Mouse (Mus musculus) small intestine, adult 2 months (tissue): ENCODE data around the gene Rab23.
A peak's percentile ranks its signal among the peaks of the same experiment; 100 is the strongest.

Experiments used
- CTCF ChIP-seq: fragments of 200-500 bp; IDR thresholded peaks from 2 replicates; pipeline ENCODE4 v1.5.1; 2012; ENCODE audit warnings: low read depth, mild to moderate bottlenecking, control low read depth, inconsistent platforms, low read length, moderate library complexity, mixed read lengths; ENCODE audit not compliant: insufficient replicate concordance, insufficient read length; ENCODE audit errors: extremely low read depth
- POLR2A ChIP-seq: fragments of 200-500 bp; IDR thresholded peaks from 2 replicates; pipeline ENCODE4 v1.6.1; 2012; ENCODE audit warnings: low read depth, mild to moderate bottlenecking, control low read depth, inconsistent platforms, low read length, moderate library complexity

- TF ChIP-seq CTCF (peak; percentile 48; the same call in 1 of the 2 replicates), POLR2A (no peak)
Observed at GRCm38 (mm10) chr1:33672514-33672913, 47.2 kb upstream of the Rab23 start.
